8 mouse cellular contexts compared by ENCODE assay signal in the genomic region with DNA sequence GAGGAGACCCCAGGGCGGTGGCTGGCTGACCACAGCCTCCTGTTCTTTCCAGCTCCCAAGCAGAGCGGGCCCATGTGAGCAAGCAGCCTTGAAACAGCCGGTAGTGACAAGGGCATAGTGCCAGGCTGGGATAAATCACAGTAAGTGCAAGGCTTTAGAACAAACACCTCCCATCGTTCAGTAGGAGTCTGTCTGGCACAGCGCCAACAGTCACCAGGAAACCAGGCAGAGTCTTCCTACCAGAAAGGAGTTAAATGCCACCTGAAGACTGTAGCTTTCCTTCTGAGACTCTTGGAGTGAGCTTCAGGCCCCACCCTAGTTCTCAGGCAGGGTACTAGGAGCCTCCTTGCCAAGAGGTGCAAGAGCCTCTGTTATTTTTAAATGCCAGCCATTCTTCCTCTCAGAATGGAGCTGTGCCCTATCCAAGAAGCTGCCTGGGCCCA.
DNase-seq lines count a peak whose midpoint lies in the region; ATAC-seq lines count a peak whose summit lies in the region.

No protein-coding gene starts in this region.

- peak overlapping the region; percentile 83 for H3K27ac ChIP-seq in neural tube, embryonic 11.5 days (ENCODE audit: low read depth, low read length)
- H3K27ac ChIP-seq in forebrain, embryonic 10.5 days, result peak overlapping the region; percentile 92
- peak overlapping the region; percentile 91 for H3K27ac ChIP-seq in hindbrain, embryonic 13.5 days

- no peaks in the 10 kb centered on the region for H3K36me3 ChIP-seq in neural tube, embryonic 11.5 days (ENCODE audit: control insufficient read depth, insufficient read depth, low read length)
- H3K36me3 ChIP-seq in forebrain, embryonic 10.5 days (replicated peaks), result no peaks in the 10 kb centered on the region
- no peaks in the 10 kb centered on the region for H3K36me3 ChIP-seq in hindbrain, embryonic 13.5 days

- peak overlapping the region; percentile 9; the same call in 1 of the 2 replicates for H3K9ac ChIP-seq in neural tube, embryonic 11.5 days (ENCODE audit: low read length)
- no peak overlapping the region for H3K9ac ChIP-seq in hindbrain, embryonic 13.5 days

- H3K27me3 ChIP-seq in neural tube, embryonic 11.5 days (ENCODE audit: control insufficient read depth, insufficient read depth, low read length), result 0 out of 2 replicates have a peak, but pooled peaks cover 13% of the 10 kb centered on the region
- no peaks in the 10 kb centered on the region for H3K27me3 ChIP-seq in forebrain, embryonic 10.5 days (ENCODE audit: poor library complexity, severe bottlenecking)
- peaks cover 44% of the 10 kb centered on the region for H3K27me3 ChIP-seq in hindbrain, embryonic 13.5 days

- H3K4me3 ChIP-seq in neural tube, embryonic 11.5 days (ENCODE audit: low read depth, low read length), result no peak overlapping the region
- H3K4me3 ChIP-seq in forebrain, embryonic 10.5 days, result no peak overlapping the region; the same call in 1 of the 2 replicates
- no peak overlapping the region for H3K4me3 ChIP-seq in hindbrain, embryonic 13.5 days

- peaks cover 17% of the 10 kb centered on the region for H3K4me1 ChIP-seq in neural tube, embryonic 11.5 days (ENCODE audit: control insufficient read depth, insufficient read depth, low read length)
- peaks cover 68% of the 10 kb centered on the region for H3K4me1 ChIP-seq in forebrain, embryonic 10.5 days
- peaks cover 65% of the 10 kb centered on the region for H3K4me1 ChIP-seq in hindbrain, embryonic 13.5 days (replicated peaks)

- peak; percentile 66 for ATAC-seq in neural tube, embryonic 11.5 days (ENCODE audit: insufficient read depth, low FRiP score, low TSS enrichment)
- ATAC-seq in hindbrain, embryonic 13.5 days (ENCODE audit: low FRiP score), result peak; percentile 54

- peak; percentile 66 for DNase-seq in neural tube, embryonic 11.5 days (ENCODE audit: low spot score)
- DNase-seq in neural tube, embryonic 10.5 days (ENCODE audit: extremely low spot score, low spot score), result no peak
- no peak for DNase-seq in forebrain, embryonic 10.5 days (ENCODE audit: extremely low spot score, low spot score)
- peak; percentile 61 for DNase-seq in layer of hippocampus, adult 9-10 months (ENCODE audit: low spot score)
- DNase-seq in lung, postnatal 10 days, result peak; percentile 76
- peak; percentile 84 for DNase-seq in right cerebral cortex, postnatal 25 days
- DNase-seq in natural killer cell, adult 2 months (ENCODE audit: low spot score in 2 of 2), result no peak

- H3K4me2 ChIP-seq in neural tube, embryonic 11.5 days (ENCODE audit: low read depth), result no peak overlapping the region
- no peak overlapping the region for H3K4me2 ChIP-seq in hindbrain, embryonic 13.5 days

- H3K9me3 ChIP-seq in neural tube, embryonic 11.5 days (ENCODE audit: control insufficient read depth, low read length), result no peaks in the 10 kb centered on the region
- H3K9me3 ChIP-seq in forebrain, embryonic 10.5 days, result no peaks in the 10 kb centered on the region
- H3K9me3 ChIP-seq in hindbrain, embryonic 13.5 days, result no peaks in the 10 kb centered on the region

- WGBS in neural tube, embryonic 11.5 days, result 55% methylated on average over 5 of the region's 5 CpGs
- 85% methylated on average over 5 of the region's 5 CpGs for WGBS in forebrain, embryonic 10.5 days
- WGBS in hindbrain, embryonic 13.5 days, result 34% methylated on average over 5 of the region's 5 CpGs

Comparison
In these comparisons a context has a peak if more than half of its experiments do, and no peak if none do; other contexts are left out.
1. DNase-seq: peak in neural tube, embryonic 11.5 days (single experiment), layer of hippocampus, adult 9-10 months (single experiment), lung, postnatal 10 days (single experiment) and right cerebral cortex, postnatal 25 days (single experiment); none in neural tube, embryonic 10.5 days (single experiment), forebrain, embryonic 10.5 days (single experiment) and natural killer cell, adult 2 months (0 of 2).
2. Peak in every context shown above with its lines, with median percentiles within 50 percentile points of each other: H3K27ac ChIP-seq.